Mouse (Mus musculus) forebrain, embryonic 13.5 days (tissue): ENCODE measurements at regions not wholly inside any gene's neighbourhood (a gene's known extent, or its start where the extent isn't known, plus 50 kb on each side); places are given as distances from the start of the nearest gene placed in this dataset.
"Not testable (repeated sequence)": the region's sequence is repeated elsewhere in the genome, so short reads cannot be mapped to it uniquely, and the experiment has no call there.

Source experiments
- ATAC-seq: fragments of 200-750 bp; cut with Nextera tagmentation; 2 replicates; pipeline ENCODE4 v1.8.0; 2017
- H3K27ac ChIP-seq: fragments of 300-500 bp; sonication (generic); 2 replicates; pipeline ENCODE4 v1.5.1; 2015; ENCODE audit warnings: inconsistent platforms, mild to moderate bottlenecking, moderate library complexity
- H3K27me3 ChIP-seq: fragments of 300-500 bp; sonication (generic); 2 replicates; pipeline ENCODE4 v1.6.1; 2015; ENCODE audit warnings: mild to moderate bottlenecking, inconsistent platforms
- H3K36me3 ChIP-seq: fragments of 300-500 bp; sonication (generic); 2 replicates; pipeline ENCODE4 v1.6.1; 2015; ENCODE audit warnings: mild to moderate bottlenecking, inconsistent platforms; ENCODE audit not compliant: poor library complexity, severe bottlenecking
- H3K4me1 ChIP-seq: fragments of 300-500 bp; sonication (generic); 2 replicates; pipeline ENCODE4 v1.6.1; 2015; ENCODE audit warnings: inconsistent platforms
- H3K4me2 ChIP-seq: fragments of 300-500 bp; sonication (generic); 2 replicates; pipeline ENCODE4 v1.6.1; 2015; ENCODE audit warnings: inconsistent platforms, mild to moderate bottlenecking, moderate library complexity
- H3K4me3 ChIP-seq: fragments of 300-500 bp; sonication (generic); 2 replicates; pipeline ENCODE4 v1.5.1; 2015; ENCODE audit warnings: mild to moderate bottlenecking, inconsistent platforms
- H3K9ac ChIP-seq: fragments of 300-500 bp; sonication (generic); 2 replicates; pipeline ENCODE4 v1.6.1; 2015; ENCODE audit warnings: mild to moderate bottlenecking, inconsistent platforms
- H3K9me3 ChIP-seq: fragments of 300-500 bp; sonication (generic); replicated peaks from 2 replicates; pipeline ENCODE4 v1.6.1; 2016; ENCODE audit warnings: inconsistent platforms
- WGBS: fragments of 180-500 bp; shearing (Covaris S2); methylation state at CpG from one replicate; pipeline ENCODE4 v1.1.7; 2015; 5-methylcytosine and 5-hydroxymethylcytosine counted together

GRCm38 (mm10) chr12:17852138-17852537, 161.5 kb downstream of the Hpcal1 start:
- not testable (repeated sequence) for H3K36me3 ChIP-seq, H3K27me3 ChIP-seq, H3K4me1 ChIP-seq, ATAC-seq, H3K4me3 ChIP-seq, H3K27ac ChIP-seq, H3K9ac ChIP-seq, H3K4me2 ChIP-seq, H3K9me3 ChIP-seq
- WGBS: 62% methylated on average over 3 of the region's 3 CpGs

GRCm38 (mm10) chr12:17872491-17872890, 181.8 kb downstream of the Hpcal1 start:
- H3K27ac ChIP-seq, H3K9ac ChIP-seq, H3K4me1 ChIP-seq, H3K36me3 ChIP-seq, H3K4me3 ChIP-seq, ATAC-seq, H3K27me3 ChIP-seq, H3K9me3 ChIP-seq, H3K4me2 ChIP-seq: not testable (repeated sequence)
- WGBS: 92% methylated on average over 6 of the region's 6 CpGs

DNA sequence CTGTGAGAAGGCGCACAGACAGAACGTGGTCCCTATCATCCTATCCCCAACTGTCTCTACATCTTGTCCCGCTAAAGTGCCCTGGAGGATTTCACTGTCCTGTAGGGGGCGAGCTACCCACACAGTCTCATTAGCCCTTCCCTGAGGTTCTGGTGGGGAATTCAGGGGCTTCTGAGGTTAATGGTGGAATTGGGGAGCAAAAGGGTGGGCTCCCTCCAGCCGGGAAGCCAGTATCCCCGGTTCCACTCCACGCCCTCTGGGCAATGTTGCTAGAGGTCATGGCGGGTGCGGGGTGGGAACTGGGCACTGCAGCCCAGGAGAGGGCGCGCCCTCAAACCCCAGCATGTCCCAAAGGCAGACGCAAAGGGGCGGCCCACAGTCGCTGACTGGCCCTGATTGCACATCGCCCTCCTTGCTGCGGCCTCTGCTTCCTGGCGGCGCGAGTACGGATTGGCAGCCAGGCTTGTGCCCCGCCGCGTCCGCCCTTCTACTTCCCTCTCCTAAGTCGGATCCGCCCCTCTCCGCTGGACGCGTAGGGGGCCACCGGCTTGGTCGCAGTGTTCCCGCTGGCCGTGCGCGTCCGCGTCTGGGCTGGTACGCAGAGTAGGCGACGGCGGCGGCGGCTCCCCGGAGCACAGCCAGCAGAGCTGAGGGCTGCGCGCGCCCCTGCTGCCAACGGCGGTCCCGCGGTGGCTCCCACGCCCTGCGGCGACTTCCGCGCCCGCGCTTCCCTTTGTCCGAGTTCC, 190.9 kb downstream of the Hpcal1 start:
- peaks cover 8% of the 10 kb centered on the region; the same call in 1 of the 2 replicates for H3K9me3 ChIP-seq
- H3K27ac ChIP-seq: peak overlapping the region; percentile 80
- H3K4me3 ChIP-seq: peak overlapping the region; percentile 79
- peak; percentile 100 for ATAC-seq
- no peaks in the 10 kb centered on the region for H3K27me3 ChIP-seq
- peak overlapping the region; percentile 59 for H3K4me2 ChIP-seq
- 1% methylated on average over 41 of the region's 59 CpGs for WGBS
- peak overlapping the region; percentile 84 for H3K9ac ChIP-seq
- H3K36me3 ChIP-seq: no peaks in the 10 kb centered on the region
- no peaks in the 10 kb centered on the region for H3K4me1 ChIP-seq

GRCm38 (mm10) chr12:17882117-17883116, 191.8 kb downstream of the Hpcal1 start:
- peak overlapping the region; percentile 84 for H3K9ac ChIP-seq
- not testable (repeated sequence) for ATAC-seq, H3K27me3 ChIP-seq

GRCm38 (mm10) chr12:17891663-17892310, 201.1 kb downstream of the Hpcal1 start:
- H3K27me3 ChIP-seq, H3K27ac ChIP-seq, H3K4me2 ChIP-seq, H3K9ac ChIP-seq, H3K4me1 ChIP-seq, ATAC-seq, H3K4me3 ChIP-seq: not testable (repeated sequence)
- Histone ChIP-seq H3K9me3 (peaks cover 54% of the 10 kb centered on the region), H3K36me3 (peaks cover 27% of the 10 kb centered on the region)
- WGBS: 90% methylated on average over 6 of the region's 6 CpGs

More at GRCm38 (mm10) chr12:17882117-17883116, 191.8 kb downstream of the Hpcal1 start:
- peaks cover 15% of the 10 kb centered on the region for H3K9me3 ChIP-seq
- not testable (repeated sequence) for H3K36me3 ChIP-seq, H3K4me1 ChIP-seq
- H3K4me3 ChIP-seq: peak overlapping the region; percentile 79
- H3K27ac ChIP-seq: peak overlapping the region; percentile 80
- 2% methylated on average over 55 of the region's 65 CpGs for WGBS
- H3K4me2 ChIP-seq: peak overlapping the region; percentile 59

GRCm38 (mm10) chr12:17913058-17913457, 222.4 kb downstream of the Hpcal1 start:
- H3K27ac ChIP-seq, H3K9ac ChIP-seq, H3K4me1 ChIP-seq, H3K27me3 ChIP-seq, H3K4me2 ChIP-seq, ATAC-seq, H3K4me3 ChIP-seq: not testable (repeated sequence)
- 98% methylated on average over 3 of the region's 3 CpGs for WGBS
- peaks cover 30% of the 10 kb centered on the region for H3K36me3 ChIP-seq
- peaks cover 31% of the 10 kb centered on the region for H3K9me3 ChIP-seq
